Mouse (Mus musculus) left cerebral cortex, postnatal 10 days (tissue): ENCODE measurements around the gene Stx6. TPM values are rescaled to one million over a fixed set of nuclear protein-coding genes. Genes with fewer than 3 reads are reported as not detected.

ENCODE experiments used
- DNase-seq, 2 experiments: peaks; one replicate each; pipeline ENCODE4 v3.0.0; 2021 to 2022; ENCODE audit warnings: low spot score in 2 of 2, mixed read lengths in 1 of 2; ENCODE audit errors: extremely low spot score in 1 of 2
- intact Hi-C: fragments of 180-260 bp; cut with DNase I; formaldehyde crosslinking; loops from one replicate; pipeline ENCODE4 v1.15.1; 2025
- total RNA-seq, 2 experiments: library from RNA; stranded (reverse); gene quantifications; 2 replicates each; pipeline ENCODE4 v1.2.3; 2021

Gene Stx6
- total RNA-seq: 10 to 100 TPM; 83.3 to 89.1 TPM

DNA sequence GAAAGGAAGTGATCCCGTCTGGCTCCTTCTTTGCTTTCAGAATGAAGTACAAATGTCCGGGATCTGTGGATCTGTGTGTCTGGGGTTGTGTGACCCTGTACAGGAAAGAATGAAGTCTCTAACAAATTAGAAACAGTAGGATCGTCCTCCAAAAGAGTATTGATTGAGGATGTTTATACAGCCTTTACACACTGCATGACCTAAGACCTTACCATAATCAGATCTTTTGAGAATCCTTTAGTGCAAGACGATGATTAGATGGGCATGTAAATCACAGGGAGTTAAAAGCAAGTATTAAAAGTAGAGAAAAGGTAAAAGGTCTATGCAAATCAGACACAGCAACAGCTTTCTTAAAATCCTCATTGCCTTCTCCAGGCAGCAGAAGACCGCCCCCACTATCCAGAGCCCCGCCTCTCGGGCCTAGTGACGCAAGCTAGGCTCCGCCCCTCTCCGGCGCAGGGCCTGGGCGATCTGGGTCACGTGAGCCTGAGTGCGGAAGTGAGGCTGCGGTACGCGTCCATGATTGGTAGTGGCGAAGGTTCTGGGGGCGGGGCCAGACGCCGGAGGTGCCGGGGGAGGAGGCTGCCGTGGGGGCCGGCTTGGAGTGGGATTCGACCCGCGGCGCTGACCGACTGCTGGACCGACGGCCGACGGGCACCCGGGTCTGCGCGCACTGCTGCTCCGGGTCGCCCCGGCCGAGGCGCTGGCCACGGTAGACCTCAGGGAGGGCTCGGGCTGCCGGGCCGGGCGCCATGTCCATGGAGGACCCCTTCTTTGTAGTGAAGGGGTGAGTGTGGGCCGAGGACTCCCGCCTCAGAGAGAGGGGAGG lies at the start of gene Stx6:
TSS of gene Stx6 (plus strand) at position 575 of the 829 bp plus-strand sequence.
- peak; percentile 96 to 99 for DNase-seq
- intact Hi-C loops: no loop called here

DNA sequence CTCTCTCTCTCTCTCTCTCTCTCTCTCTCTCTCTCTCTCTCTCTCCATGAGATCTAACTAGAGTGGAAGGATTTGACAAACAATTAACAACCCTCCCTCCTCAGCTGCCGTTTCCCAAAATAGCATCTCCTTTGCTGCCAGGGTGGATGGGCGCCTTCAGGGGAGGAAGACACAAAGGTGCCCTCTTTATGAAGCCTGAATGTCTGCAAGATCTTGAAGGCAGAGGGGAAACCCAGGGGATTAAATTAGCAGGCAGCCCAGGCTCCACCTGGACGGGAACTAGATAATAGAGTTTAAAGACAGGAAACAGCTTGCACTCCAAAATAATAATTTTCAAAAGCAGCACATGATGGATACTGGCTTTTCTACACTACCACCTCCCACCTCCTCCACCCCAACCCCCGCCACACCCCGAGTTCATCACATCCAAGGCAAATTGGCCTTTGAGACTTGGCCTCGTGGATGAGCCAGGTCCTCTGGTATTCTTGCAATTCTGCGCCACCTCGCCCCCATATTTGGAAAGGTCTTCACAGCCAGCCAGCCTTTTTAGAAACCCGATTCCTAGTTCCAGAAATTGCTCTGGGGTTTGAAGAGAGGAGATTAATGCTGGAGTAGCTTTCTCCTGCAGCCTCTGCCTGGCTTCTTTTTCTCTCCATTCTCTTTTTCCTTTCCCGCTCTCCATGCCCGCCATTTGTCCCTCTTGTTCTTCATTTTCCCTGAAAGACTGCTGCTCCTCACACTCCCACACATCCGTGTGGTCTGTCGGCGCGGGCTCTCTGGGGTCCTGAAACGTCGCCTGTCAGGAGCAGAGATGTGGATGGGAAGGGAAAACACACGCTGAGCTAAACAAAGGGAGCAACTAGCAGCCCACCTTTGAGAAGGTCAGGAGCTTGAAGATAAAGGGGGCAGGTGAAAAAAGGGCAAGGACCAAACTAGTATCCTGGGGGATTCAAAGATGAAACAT lies 48.8 kb upstream of the Stx6 start:
- intact Hi-C loops: no loop called here
- DNase-seq: no peak

DNA sequence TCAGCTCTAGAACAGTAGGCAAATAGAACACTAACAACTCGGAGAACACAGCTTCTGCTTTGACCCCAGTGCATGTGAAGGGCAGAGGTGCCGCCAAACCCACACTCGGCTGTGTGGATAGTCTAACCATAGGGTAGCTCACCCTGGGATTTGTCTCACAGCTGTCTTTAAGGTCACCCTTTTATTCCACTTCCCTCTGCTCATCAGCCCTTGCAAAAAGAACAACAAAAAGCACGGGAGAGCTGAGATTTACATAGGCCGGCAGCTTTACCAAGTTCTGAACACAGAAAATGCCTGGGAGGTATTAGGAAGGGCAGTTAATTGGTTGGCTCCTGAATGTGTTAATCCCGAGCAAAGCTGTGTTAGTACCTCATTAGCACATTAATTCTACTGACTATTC lies 47.0 kb upstream of the Stx6 start:
- intact Hi-C loops: no loop called here
- no peak for DNase-seq

DNA sequence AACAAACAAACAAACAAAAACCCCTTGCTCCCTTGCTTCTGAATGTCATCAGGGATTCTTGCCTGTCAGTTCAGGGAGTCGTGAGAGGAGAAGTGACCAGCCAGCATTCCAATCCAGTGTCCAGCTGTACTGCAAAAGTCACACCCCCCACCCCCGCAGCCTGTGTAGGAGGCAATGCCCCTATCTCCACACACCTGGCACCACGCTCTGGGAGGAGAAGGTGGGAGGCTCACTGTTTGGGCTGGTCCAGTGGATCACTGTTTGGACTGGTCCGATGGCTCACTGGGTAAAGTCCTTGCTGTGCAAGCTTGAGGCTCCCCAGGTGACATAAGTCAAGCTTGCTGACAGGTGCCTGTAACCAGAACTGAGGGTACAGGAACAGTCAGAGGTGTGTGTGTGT lies 46.4 kb upstream of the Stx6 start:
- no peak for DNase-seq
- intact Hi-C loops: no loop called here

DNA sequence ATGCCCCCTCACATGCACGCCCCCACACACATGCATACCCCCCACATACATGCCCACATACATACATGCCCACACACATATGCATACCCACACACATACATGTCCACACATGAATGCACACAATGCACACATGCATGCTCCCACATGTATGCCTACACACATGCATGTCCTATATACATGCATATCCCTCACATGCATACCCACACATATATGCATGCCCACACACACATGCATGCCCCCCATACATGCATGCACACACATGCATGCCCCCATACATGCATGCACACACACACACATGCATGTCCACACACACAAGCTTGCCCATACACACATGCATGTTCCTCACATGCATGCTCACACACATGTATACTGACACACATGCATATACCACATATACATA lies 45.6 kb upstream of the Stx6 start:
- intact Hi-C loops: no loop called here
- DNase-seq: no peak

DNA sequence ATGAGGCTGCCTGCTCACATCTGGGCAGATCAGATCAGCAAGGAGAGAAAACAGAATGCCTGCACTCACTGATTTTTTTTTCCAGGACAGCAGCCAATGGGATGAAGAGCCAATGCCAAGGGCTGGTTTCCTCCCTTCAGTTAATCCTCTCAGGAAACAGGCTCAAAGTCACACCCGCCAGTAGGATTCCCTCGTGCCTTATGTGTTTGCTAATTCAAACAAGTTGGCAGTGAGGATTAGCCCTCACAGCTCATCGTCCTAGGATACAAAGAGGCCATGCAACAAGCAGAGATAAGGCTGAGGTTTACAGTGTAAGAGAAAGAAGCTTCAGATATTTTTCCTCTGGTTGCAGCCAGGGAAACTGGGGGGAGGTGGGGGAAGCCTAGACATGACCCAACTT lies 44.6 kb upstream of the Stx6 start:
- DNase-seq: no peak
- intact Hi-C loops: no loop called here

DNA sequence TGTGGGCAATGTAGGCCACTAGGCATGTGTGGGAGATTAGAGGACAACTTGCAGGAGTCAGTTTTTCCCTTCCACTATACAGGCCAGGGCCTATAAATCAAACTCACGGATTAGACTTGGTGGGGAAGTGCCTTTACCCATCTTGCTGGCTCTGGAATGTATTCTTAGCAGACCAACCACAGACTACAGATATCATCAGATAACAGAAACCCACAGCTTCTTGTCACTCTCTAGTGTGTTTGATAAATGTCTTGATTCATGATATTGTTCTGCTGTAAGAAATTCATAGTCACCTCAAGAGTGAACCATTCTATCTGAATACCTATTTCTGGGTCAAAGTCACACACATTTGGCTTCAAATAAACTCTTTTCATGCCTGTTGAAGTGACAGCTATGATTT lies 38.8 kb upstream of the Stx6 start:
- intact Hi-C loops: no loop called here

DNA sequence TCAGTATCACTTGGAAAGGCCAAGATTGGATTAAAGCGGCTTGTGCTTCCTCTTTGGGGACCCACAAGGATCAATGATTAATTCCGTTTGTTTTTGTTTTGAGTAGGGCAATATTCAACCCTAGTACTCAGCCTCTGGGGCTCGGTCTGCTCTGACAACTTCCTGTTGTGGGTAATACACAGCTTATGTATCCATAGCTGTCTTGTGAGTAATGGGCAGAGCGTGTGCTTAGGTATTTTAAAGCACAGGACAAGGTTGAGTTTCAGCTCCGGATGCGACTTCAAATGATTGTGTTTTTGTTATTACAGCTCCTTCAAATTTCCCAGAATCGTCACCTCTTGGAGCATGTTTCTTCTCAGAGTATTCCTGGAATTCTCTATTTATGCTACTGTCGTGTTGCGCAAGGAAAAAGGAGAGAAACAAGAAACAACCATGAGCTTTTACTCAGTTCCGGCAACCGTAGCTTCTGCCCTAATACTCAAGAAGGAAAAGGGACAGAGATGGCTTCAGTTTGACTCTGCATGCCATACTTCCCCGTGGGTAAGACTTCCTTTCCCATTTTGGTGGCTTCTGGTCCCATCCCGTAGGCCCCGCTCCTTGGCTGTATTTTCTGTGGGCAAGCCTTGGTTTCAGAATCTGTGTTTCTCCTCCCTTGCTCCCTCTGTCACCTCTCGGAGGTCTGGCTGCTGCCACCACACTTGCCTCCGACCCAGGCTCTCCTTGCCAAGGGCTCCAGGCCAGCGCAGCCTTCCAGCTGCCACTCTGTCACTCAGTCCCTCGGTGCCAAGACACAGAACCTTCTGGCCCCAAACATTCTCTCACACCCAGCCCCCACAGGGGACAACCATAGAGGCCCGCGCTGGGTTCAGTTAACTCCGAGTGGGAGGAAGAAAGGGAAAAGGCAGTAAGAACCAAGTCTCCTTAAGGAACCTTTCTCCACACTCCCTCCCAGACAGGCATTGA lies 36.3 kb upstream of the Stx6 start:
- DNase-seq: peak; percentile 41 to 57
- intact Hi-C loops: no loop called here

More for the DNA sequence above, 38.8 kb upstream of the Stx6 start:
- no peak for DNase-seq

DNA sequence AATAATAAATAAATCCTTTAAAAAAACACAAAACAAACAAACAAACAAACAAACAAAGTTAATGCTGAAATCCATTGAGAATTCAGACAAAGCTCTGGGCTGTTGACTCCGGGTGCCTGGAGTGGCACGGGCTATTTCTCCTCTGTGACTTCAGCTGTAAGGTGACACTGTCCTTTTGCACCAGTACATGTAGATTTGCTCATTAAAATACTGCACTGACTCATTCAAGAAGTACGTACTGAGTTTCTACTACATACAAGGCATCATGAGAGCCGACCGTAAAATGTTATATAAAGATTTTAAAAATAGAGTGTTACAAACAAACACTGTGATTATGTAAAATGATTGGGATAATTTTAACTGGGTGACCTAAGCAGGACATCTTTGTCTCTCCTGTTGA lies 34.1 kb upstream of the Stx6 start:
- intact Hi-C loops: no loop called here
- no peak for DNase-seq

DNA sequence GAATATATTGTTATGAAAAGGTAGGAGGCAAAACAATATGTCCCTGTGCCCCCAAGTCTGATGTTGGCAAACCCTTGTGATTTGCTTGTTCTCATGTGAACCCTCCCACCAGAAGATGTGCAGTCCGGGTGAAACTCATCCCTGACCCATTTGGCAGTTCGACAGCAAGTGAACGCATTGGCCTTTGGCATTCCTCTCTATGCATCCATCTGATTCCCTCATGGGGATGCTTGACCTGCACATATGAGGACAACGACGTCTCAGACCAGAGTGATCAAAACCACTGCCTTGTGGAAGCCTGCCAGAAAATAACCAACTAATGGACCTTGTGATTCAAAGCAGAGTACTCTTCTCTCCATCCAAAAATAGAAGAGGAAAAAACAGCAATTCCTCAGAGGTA lies 31.8 kb upstream of the Stx6 start:
- no peak for DNase-seq

DNA sequence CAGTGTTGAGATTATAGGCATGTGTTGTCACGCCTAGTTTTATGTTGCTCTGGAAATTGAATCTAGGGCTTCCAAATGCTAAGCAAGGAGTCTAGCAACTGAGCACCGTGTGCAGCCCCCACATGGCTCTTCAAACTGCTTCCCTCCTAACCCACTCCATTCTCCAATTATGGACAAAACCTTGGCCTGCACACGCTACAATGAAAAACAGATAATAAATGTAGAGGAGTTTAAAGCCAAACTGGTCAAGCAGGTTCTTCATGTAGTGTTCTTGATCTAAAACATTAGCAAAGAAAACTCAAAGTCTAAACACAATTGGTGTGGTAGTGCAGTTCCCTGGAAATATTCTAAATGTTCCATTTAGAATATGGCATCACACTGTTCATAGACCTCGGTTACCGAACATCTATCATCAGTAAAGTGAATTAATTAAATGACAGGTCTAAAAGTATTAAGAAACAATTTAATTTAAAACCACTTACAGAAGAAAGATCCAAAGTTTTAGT lies 31.0 kb upstream of the Stx6 start:
- no peak for DNase-seq
- intact Hi-C loops: no loop called here

More for the DNA sequence above, 31.8 kb upstream of the Stx6 start:
- intact Hi-C loops: no loop called here

DNA sequence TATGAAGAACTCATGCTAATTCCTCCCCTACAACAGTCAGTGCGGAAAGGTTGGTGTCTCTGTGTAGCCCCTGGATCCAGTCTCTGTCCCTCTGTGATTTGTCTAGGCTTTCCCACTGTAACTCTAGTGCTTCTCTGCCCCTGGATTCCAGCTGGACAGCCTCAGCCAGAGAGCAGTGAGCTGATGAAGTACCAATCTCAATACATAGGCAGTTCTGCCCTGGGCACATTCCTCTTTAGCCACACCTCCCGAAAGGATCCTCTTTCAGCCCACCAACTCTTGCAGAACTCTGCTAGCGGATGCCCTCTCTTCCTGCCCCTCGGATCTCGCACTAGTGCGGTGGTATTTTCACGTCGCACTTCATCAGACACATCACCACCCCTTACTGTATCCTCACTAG lies 23.6 kb upstream of the Stx6 start:
- no peak for DNase-seq
- intact Hi-C loops: no loop called here

- intact Hi-C loops: no loop called here
- DNase-seq: no peak
These were observed 19.7 kb upstream of the Stx6 start for GRCm38 (mm10) chr1:155138795-155139194.

DNA sequence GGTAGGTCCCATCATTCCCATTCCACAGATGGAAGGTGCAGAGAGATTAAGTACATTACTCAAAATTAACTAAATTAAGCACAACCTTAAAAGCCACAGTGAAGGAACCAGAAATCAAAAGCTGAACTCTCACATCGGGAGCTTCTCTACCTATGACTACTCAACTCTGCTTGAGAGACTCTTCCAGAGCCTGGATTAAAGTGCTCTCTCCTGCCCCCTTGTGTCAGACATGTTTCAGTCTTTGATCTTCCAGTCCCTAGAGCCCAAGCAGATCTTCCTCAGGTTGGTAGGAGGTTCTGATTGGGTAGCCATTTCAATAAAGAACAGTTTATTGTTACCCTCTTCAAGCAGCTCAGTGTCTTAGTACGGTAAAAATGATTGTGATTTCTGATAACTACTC lies 18.4 kb upstream of the Stx6 start:
- peak in 1 of 2 experiments; percentile 58 for DNase-seq

DNA sequence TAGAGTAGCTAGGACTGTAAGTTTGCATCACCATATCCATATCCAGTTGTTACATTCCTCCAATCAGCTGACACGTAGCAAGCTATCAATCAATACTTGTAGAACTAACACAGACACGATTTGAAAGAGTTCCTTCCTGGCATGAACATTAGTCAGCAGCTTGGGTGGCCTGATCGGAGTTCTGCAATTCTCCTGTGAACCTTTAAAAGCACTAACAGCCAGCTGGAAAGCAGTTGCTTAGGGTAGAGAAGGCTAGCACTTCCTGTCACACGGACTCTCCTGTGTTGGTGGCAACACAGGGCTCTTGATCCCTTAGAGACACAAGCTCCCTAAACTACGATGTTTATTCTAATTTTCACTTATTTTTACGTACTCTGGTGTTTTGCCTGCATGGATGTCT lies 12.9 kb upstream of the Stx6 start:
- intact Hi-C loops: no loop called here
- DNase-seq: no peak

More for the DNA sequence above, 18.4 kb upstream of the Stx6 start:
- intact Hi-C loops: no loop called here

- intact Hi-C loops: no loop called here
- DNase-seq: peak in 1 of 2 experiments; percentile 43
These were observed 11.9 kb upstream of the Stx6 start, which contains the start of gene Mr1 for GRCm38 (mm10) chr1:155146572-155146980. Mr1 (minus strand) TSS chr1:155146814.

GRCm38 (mm10) chr1:155147228-155147627 lies 11.3 kb upstream of the Stx6 start:
- DNase-seq: no peak
- intact Hi-C loops: no loop called here

GRCm38 (mm10) chr1:155149403-155149802 lies 9.1 kb upstream of the Stx6 start:
- no peak for DNase-seq
- intact Hi-C loops: no loop called here
